Mouse (Mus musculus): ENCODE measurements around the gene Auh.

DNA sequence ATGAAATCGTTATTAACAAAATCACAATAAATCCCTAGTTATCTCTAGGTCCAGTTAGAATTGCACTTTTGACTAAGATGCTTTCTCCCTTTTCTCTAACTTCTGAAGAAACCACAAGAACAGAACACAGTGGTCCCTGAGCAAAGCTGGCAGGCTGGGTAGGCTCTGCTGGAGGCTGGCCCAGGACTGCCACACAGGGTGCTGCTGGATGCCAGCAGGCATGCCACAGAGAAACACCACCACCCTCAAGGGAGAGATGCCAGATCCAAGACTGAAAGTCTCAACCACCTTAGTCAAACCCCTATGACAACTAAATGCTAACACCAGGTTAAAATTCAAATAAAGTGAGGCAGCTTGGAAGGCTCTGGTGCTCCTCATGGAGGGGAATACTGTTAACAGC is 36.7 kb downstream of the Auh start:
- TF ChIP-seq CTCF (IDR thresholded peaks at IDR 0.05; ENCODE audit: low read depth, low read length) (no peak), POLR2AphosphoS5 (IDR thresholded peaks at IDR 0.05; ENCODE audit: insufficient replicate concordance, low read depth, low read length) (no peak), GATA1 (IDR thresholded peaks at IDR 0.05; ENCODE audit: borderline replicate concordance, low read length) (no peak), TAL1 (conservative IDR thresholded peaks at IDR 0.05; ENCODE audit: low read depth, low read length) (no peak), GATA2 (IDR thresholded peaks at IDR 0.05; ENCODE audit: borderline replicate concordance, low read depth, low read length) (no peak)

Measured in G1E (cell line).